Mouse (Mus musculus): ENCODE results near the gene Ppp1r9a.

GRCm38 (mm10) chr6:5102741-5103140 lies 200.0 kb downstream of the Ppp1r9a start:
- TF ChIP-seq POLR2A (IDR thresholded peaks at IDR 0.05; ENCODE audit: low read depth, low read length), result no peak
- TF ChIP-seq CTCF (IDR thresholded peaks at IDR 0.05; ENCODE audit: extremely low read depth, insufficient read depth, insufficient read length, insufficient replicate concordance), result no peak
